Mouse (Mus musculus): ENCODE measurements around the gene Emid1.

Emid1 gene

GRCm38 (mm10) chr11:5151680-5152337 lies at the start of gene Emid1:
TSS of gene Emid1 (minus strand) at chr11:5152257.
- DNase-seq (ENCODE audit: low read depth, low spot score): no peak

GRCm38 (mm10) chr11:5199879-5200278 lies 47.8 kb upstream of the Emid1 start:
- no peak for DNase-seq (ENCODE audit: low read depth, low spot score)

- DNase-seq (ENCODE audit: low read depth, low spot score): no peak
Observed at GRCm38 (mm10) chr11:5197068-5197467, 45.0 kb upstream of the Emid1 start.

- DNase-seq (ENCODE audit: low read depth, low spot score): no peak
Observed at GRCm38 (mm10) chr11:5196583-5196982, 44.5 kb upstream of the Emid1 start.

GRCm38 (mm10) chr11:5193576-5193881 lies 41.5 kb upstream of the Emid1 start:
- no peak for DNase-seq (ENCODE audit: low read depth, low spot score)

- no peak for DNase-seq (ENCODE audit: low read depth, low spot score)
Observed at GRCm38 (mm10) chr11:5192840-5193575, 41.0 kb upstream of the Emid1 start.

- no peak for DNase-seq (ENCODE audit: low read depth, low spot score)
Observed at GRCm38 (mm10) chr11:5192084-5192516, 40.0 kb upstream of the Emid1 start.

GRCm38 (mm10) chr11:5189239-5189933 lies 37.3 kb upstream of the Emid1 start:
- no peak for DNase-seq (ENCODE audit: low read depth, low spot score)

GRCm38 (mm10) chr11:5188170-5188569 lies 36.1 kb upstream of the Emid1 start:
- DNase-seq (ENCODE audit: low read depth, low spot score): no peak

- DNase-seq (ENCODE audit: low read depth, low spot score): no peak
Observed at GRCm38 (mm10) chr11:5184832-5185231, 32.8 kb upstream of the Emid1 start.

GRCm38 (mm10) chr11:5184250-5184649 lies 32.2 kb upstream of the Emid1 start:
- DNase-seq (ENCODE audit: low read depth, low spot score): no peak

- no peak for DNase-seq (ENCODE audit: low read depth, low spot score)
Observed at GRCm38 (mm10) chr11:5182870-5183269, 30.8 kb upstream of the Emid1 start.

GRCm38 (mm10) chr11:5181850-5182404 lies 29.9 kb upstream of the Emid1 start:
- DNase-seq (ENCODE audit: low read depth, low spot score): peak; percentile 69

- no peak for DNase-seq (ENCODE audit: low read depth, low spot score)
Observed at GRCm38 (mm10) chr11:5179391-5179790, 27.3 kb upstream of the Emid1 start.

- no peak for DNase-seq (ENCODE audit: low read depth, low spot score)
Observed at GRCm38 (mm10) chr11:5177171-5177570, 25.1 kb upstream of the Emid1 start.

- DNase-seq (ENCODE audit: low read depth, low spot score): no peak
Observed at GRCm38 (mm10) chr11:5176685-5177084, 24.6 kb upstream of the Emid1 start.

GRCm38 (mm10) chr11:5175866-5176265 lies 23.8 kb upstream of the Emid1 start:
- no peak for DNase-seq (ENCODE audit: low read depth, low spot score)

- no peak for DNase-seq (ENCODE audit: low read depth, low spot score)
Observed at GRCm38 (mm10) chr11:5175141-5175540, 23.1 kb upstream of the Emid1 start.

- DNase-seq (ENCODE audit: low read depth, low spot score): no peak
Observed at GRCm38 (mm10) chr11:5172861-5173260, 20.8 kb upstream of the Emid1 start.

GRCm38 (mm10) chr11:5167311-5167710 lies 15.3 kb upstream of the Emid1 start:
- no peak for DNase-seq (ENCODE audit: low read depth, low spot score)

- no peak for DNase-seq (ENCODE audit: low read depth, low spot score)
Observed at GRCm38 (mm10) chr11:5165471-5165916, 13.4 kb upstream of the Emid1 start.

- no peak for DNase-seq (ENCODE audit: low read depth, low spot score)
Observed at GRCm38 (mm10) chr11:5164310-5164709, 12.3 kb upstream of the Emid1 start.

Measured in retina, postnatal 7 days (tissue).